Mouse (Mus musculus) left cerebral cortex, adult 9 months (tissue): ENCODE results near the gene Card19.

Experiments used
- DNase-seq, 2 experiments: peaks; one replicate each; pipeline ENCODE4 v3.0.0; 2022; ENCODE audit warnings: low spot score in 2 of 2

Card19 gene

GRCm38 (mm10) chr13:49215504-49216219, at the start of gene Card19:
Gene Card19, minus strand, starts transcription at chr13:49216037.
- peak; percentile 82 to 90 for DNase-seq

- DNase-seq = no peak
These were observed 44.3 kb upstream of the Card19 start for GRCm38 (mm10) chr13:49260036-49260722.

DNA sequence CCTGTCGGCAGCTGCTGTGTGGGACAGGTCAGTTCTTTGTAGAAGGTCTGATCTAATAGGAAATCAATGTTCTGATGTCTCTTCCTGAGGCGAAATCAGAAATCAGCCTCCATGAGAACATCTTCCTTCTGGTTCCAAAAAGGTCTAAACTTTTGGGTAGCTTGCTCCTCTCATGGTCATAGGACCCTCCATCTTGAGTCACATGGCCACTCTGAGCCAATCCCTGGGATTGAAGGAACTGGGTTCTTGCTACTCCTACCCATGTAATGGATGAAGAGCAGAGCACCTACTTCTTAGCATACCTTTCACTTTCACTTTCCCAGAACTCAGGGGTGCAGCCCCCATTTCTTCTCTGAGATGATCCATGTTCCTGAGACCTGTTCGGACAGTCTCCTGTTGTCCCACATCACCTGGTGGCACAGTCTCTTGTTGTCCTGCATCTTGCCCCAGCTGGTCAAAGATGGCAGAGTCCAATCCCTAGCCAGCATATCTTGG, 42.0 kb upstream of the Card19 start:
- DNase-seq = no peak

- peak in 1 of 2 experiments; percentile 49 for DNase-seq
These were observed 36.9 kb upstream of the Card19 start for GRCm38 (mm10) chr13:49252746-49253145.

GRCm38 (mm10) chr13:49252113-49252512, 36.3 kb upstream of the Card19 start:
- no peak for DNase-seq

DNA sequence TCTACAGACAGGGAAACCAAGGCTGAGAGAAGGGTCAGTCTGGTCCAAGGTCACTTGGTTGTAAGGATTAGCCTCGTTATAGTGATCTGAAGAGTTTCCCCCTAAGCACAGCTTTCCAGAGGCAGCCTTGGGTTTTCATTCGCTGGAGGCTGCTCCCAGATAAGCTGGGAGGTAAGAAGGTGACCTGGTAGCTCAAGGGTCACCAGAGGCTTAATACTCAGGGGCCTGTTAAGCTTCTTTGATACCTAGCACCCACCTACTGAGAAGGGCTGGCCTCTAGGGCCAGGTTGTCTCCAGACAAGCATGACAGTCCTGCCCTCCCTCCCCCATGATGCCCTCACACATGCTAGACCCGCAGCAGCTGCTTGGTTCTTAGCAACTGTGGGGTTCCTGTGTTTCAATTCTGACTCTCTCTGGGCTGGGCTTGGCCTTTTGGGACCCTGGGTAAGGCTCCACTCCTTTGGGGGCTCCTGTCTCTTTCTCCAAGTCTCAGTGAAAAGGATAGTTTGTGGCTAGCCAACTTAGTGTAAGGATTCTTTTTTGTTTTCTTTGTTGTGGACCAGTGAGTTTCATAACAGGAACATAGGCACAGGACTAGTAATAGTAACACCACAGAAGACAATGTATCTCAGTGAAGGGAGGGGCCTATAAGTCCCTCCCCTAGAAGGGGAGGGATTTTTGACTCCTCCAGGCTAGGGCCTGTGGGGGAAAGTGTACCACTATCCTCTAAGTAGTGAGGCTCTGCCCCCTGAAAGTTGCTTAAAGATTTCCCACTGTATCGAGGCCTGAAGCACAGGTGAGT, 35.1 kb upstream of the Card19 start:
- DNase-seq = no peak

DNA sequence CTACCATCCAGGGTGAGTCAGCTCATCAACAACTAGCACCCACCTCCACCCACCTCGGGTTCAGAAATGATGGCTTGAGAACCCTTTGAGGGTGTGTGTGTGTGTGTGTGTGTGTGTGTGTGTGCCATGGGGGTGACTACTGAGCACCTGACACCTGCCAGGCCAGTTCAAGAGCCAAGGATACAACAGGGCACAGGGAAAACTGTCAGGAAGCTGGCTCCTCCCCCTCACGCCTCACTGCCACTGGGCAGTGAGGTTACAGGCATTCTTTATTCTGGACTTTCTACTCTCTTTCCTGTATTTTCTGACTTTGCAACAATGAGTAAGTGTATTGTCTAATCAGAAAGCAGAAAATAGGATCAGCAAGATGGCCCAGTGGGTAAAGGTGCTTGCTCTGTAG, 33.8 kb upstream of the Card19 start:
- no peak for DNase-seq

DNA sequence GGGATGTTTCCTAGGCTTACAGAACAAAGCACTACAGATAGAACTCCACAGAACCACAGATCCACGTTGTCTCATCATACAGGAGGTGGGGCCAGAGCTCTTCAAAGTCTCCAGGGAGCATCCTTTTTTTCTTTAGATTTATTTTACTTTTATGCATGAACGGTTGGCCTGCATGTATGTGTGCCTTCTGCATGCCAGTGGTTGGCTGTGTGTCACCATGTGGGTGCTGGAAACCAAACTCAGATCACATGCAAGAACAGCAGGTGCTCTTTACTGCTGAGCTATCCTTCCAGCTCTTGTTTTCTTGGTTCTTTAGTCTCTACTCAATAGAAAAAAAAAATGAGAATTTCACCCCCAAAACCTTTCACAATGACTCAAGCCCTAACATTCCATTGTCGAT, 33.1 kb upstream of the Card19 start:
- no peak for DNase-seq

GRCm38 (mm10) chr13:49248467-49248862, 32.6 kb upstream of the Card19 start, which contains the start of gene Susd3:
Gene Susd3, minus strand, starts transcription at chr13:49248706.
- DNase-seq = no peak

DNA sequence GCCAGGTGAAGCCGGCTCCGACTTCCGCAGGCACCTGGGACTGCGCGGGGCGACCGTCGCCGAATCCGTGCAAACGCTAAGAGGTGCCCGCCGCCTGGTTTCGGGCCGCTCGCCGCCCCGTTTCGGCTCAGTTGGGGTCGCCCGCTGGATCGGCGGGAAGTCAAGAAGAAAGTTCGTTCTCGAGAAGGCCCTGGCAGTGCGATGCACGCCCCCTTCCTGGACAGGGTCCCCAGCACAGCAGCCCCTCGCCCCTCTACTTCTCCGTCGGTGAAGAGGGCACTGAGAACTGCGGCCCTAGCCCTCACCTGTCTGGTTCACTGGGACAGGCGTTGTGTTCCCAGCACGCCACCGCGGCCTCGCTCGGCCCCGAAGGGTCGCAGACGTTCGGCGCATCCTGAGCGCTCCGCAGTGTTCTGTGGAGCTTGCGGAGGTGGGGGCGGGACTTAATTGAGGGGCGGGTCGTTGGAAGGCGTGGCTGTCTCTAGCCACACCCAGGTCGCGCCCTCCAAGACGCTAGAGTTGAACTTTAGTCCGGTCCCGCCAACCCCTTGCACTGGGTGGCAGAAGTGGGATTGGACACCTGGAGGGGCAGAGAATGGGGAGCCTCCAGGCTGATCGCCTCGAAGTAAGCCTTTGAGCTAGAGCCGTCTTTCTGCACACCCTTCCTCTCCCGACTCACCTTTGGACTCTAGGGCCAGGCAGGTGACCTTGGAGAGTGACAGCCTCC, 32.1 kb upstream of the Card19 start:
- no peak for DNase-seq

DNA sequence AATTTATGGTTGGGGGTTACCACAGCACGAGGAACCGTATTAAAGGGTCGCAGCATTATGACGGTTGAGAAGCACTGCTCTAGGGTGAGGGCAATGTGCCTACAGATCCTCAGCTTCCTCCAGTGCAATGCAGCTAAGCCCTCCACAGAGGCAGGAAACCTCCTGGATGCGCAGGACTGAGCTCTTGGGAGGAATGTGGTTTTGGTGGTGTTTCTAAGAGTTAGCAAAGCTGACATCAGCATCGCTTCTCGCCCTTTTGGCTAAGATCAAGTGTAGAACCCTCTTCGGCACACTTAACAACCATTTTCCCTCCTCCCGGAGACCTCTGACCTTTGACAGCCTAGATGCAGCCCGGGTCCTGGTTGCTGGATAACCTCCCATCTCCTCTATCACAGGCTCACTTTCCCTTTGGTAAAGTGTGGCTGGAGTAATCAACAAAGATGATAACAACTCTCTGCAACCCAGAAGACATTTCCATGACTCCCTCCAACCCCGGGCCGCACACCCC, 31.4 kb upstream of the Card19 start:
- DNase-seq = no peak

DNA sequence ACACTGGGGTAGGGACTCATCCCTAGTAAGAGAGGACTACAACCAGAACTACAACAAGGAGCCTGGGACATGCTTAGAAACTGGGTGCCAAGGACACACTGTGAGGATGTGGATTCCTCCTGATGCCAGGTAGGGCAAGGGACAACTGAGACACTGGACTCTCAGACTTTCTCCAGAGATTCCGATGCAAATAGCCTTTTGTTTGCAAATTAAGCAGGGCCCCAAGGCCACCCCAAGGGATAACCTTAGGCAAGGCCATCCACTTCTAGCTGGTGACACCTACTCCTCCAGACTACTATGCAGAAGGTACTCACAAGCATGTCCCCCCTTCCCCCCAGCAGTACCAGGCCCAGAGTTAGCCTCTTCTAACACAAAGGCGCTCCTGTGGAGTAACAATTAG, 30.8 kb upstream of the Card19 start:
- no peak for DNase-seq

DNA sequence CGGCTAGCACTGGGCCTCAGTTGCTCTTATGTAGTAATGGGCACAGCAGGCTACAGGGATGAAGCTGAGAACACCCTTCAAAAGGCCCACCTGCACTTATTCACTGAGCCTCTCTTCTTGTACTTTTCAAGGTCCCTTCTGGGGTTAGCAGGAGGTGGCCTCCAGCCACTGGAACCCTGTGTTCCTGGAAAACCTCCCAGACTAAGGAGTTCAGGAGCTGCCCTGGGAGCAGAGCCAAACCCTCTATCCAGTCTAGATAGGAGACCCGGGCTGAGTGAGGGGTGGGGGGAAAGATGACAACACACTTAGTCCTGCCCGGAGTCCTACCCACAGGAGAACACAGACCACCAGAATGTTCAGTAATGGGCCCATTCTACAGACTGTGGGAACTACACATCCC, 30.2 kb upstream of the Card19 start:
- DNase-seq = no peak

DNA sequence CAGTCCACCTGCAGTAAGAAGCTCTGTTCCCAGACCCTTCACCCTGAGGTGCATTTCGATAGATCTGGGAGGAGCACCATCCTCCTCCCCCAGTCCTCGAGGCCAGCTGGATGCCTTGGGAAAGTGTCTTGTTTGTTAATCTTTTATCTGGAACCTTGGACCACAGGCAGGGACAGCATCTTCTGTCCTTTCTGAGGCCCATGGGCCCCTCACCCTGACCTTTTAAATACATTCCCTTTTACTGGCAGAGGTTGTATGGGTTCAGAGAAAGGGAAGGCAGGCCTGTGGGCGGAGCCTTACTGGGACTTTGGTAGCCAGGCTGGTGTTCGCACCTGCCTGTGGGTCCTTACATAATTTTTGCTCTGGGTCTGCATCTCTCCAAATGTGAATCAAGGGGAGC, 29.4 kb upstream of the Card19 start:
- no peak for DNase-seq

DNA sequence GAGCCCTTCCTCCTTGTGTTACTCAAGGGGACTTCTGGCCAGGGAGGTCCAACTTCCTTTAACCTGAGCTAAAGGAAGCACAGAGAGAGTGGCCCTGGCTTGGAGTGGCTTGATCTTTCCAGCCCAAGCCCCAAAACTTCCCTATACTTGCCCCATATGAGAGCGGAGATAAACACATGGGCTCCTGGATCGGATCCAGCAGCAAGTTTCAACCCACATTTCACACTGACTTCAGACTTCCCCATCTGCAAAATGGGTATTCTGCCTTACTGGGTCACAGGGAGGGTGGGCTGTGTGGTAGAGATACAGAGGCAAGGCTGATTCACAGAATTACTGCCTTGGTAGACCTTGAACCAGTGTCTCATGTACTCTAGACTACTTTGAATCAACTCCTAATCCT, 27.7 kb upstream of the Card19 start:
- no peak for DNase-seq

- DNase-seq = no peak
These were observed 26.7 kb upstream of the Card19 start for GRCm38 (mm10) chr13:49242321-49243065.

GRCm38 (mm10) chr13:49238737-49239136, 22.9 kb upstream of the Card19 start:
- DNase-seq = no peak

DNA sequence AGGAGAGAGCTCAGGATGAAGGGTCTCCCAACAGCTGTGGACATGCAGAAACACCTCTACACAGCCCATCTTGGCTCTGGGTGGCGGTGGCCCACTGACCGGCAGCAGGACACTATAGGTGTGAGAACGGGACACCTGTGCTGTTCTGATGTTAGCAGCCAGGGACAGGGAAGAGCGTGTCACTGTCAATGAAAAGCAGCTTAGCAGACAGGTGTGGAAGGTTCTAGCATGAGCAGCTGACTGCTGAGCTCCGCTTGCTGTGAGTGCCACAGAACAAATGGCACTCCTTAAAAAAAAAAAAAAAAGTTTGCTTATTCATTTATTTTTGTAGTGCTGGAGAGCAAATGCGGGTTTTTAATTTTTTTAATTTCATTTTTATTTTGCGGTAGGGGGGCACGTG, 21.8 kb upstream of the Card19 start:
- no peak for DNase-seq

DNA sequence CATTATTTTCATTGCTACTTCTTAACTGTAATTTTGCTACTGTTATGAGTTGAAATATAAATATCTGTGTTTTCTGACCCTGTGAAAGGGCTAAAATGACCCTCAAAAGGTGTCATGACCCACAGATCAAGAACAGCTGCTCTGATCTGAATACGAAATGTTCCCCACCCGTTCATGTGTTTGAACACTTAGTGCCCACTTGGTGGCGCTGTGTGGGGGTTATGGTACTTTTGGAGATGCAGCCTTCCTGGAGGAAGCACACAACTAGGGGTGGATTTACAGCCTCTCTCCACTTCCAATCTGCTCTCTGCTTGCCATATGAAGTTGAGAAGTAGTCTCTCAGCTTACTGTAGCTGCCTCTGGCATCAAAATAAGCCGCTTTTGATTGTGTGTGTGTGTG, 18.9 kb upstream of the Card19 start:
- no peak for DNase-seq

DNA sequence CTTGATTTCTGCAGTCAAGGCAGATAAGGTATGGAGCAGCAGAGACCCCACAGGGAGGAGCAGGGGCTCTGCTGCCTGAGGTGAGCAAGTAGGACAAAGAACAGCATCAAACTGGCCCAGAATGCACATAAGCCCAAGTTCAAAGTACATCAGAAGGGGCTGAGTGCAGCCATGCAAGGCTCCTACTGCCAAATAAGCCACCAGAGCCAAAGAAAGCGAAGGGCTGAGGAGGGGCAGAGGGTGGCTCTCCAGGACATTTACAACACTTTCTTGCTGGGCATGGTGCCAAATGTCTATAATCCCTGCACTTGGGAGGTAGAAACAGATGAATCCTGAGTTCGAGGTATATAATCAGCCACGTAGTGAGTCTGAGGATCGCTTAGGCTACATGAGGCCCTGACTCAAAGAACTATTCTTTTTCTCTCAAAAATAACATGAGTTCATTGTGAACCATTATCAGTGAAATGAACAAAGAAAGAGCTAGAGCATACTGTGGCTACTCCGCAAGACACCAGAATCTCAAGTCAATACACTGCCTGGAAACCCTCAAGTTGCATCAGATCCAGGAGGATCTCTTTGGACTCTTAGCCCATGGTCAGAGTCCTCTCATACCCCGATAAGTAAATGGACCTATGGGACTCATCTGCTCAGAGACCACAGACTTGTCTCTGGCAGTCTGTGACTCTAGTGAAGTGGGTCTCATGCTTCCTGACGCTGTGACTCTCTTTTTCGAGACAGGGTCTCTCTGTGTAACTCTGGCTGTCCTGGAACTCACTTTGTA, 18.1 kb upstream of the Card19 start:
- no peak for DNase-seq
